Mouse (Mus musculus): ENCODE data around the gene Ube2c. TPM values are rescaled to one million over a fixed set of nuclear protein-coding genes. Genes with fewer than 3 reads are reported as not detected.

Ube2c gene
- 10 to 100 TPM; 14.2 to 16.9 TPM for total RNA-seq (2021)
- long read RNA-seq, experiment 1, transcript Ube2c-202 (6 exons, 967 nt) = major isoform, 5 of 6 reads
- long read RNA-seq, experiment 1, partial matches to known transcripts = 0 of 6 reads
- long read RNA-seq, experiment 1, other reads (novel, unspliced or antisense) = 1 of 6 reads
- long read RNA-seq, experiment 2, partial matches to known transcripts = 0 of 2 reads
- long read RNA-seq, experiment 2, other reads (novel, unspliced or antisense) = 0 of 2 reads

- DNase-seq = peak; percentile 94
These were observed at the start of gene Ube2c for GRCm38 (mm10) chr2:164769258-164770037. Gene Ube2c (plus strand): TSS chr2:164769898.

GRCm38 (mm10) chr2:164723276-164723675 is 46.4 kb upstream of the Ube2c start:
- DNase-seq = no peak

DNA sequence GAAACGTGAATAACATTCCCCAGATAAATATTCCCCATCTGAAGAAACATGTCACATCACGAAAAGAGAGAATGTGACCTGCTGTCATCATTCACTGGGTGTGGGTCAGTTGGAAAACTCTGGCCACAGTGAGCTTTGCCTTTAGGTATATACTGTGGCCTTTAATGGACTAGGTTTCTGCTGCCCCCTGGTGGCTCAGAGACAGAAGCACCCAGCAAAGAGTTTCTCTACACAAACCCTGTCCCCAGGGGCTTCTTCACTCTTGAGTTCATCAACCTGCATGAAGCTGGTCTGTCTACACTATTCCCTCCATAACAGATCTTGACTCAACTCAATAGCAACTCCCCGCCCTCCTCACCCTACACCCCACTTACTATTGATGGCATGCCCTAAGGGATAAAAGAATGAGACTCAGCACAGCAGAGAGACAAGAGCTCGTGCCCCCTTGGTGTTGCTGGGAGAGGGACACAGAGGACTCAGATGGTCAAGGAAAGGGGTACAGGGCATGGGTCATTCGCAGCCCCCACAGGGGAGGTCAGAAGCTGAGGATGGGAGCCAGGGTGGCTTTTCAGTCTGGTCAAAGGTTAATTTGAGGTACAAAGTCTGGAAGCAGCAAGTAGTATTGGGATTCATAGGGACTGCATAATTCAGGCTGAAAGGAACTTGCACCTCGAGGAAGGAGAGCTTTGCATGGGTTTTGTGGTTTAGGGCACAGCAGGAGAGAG is 43.6 kb upstream of the Ube2c start:
- DNase-seq = peak; percentile 63

DNA sequence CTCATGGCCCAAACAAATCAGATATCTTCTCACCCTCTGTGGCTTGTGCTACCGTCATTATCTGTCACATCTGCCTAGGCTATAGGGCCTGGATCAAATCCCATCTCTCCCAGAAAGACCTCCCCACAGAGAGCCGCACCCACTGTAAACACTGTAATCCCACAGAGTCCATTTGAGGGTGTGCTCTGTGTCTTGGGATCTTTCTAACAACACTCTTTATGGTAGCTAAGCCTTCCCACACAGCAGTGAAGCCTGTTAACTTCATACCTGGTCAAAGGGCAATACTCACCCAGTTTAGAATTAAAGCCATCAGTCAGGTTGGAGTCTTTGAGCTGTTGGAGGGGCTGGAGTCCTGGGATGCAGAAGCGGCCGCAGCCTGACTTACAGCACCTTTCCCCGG is 38.0 kb upstream of the Ube2c start:
- no peak for DNase-seq

- DNase-seq = no peak
These were observed 36.4 kb upstream of the Ube2c start for GRCm38 (mm10) chr2:164733259-164733658.

- no peak for DNase-seq
These were observed 34.9 kb upstream of the Ube2c start for GRCm38 (mm10) chr2:164734839-164735238.

DNA sequence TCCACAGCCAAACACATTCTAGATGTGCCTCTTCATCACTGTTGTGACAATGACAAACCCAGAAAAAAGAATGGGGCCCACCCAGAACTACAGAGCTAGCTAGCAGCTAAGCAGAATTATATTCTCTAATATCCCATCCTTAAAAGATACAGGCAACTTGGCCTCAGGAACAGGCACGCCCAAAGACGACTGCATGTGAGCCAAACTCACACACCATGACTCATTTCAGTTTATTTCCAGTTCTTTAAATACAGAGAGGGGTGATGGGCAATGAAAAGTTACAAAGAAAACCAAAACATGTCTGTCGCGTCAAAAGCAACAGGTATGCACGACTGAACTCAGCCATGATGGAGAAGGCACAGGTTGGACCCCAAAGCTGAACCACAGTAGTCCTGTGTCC is 34.3 kb upstream of the Ube2c start:
- no peak for DNase-seq

- no peak for DNase-seq
These were observed 32.2 kb upstream of the Ube2c start for GRCm38 (mm10) chr2:164737377-164738090.

DNA sequence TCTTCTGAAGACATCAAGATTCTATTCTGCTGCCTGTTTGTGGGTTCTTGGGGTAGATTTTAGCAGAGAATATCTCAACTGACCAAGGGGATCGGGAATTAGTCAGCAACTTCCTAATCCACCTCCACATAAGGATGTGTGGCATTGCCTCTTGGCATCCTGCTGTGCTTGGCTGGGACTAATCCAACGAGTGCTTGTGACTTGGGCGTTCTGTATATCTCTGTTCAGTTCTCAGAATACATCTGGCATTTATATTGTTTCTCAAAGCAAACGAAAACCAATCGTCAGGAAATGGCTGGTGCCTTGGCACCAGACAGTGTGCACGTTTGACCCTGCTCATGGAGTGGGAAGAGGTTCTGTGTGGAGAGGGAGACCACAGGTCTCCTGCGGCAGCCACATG is 29.8 kb upstream of the Ube2c start:
- no peak for DNase-seq

GRCm38 (mm10) chr2:164744987-164745386 is 24.7 kb upstream of the Ube2c start:
- DNase-seq = no peak

DNA sequence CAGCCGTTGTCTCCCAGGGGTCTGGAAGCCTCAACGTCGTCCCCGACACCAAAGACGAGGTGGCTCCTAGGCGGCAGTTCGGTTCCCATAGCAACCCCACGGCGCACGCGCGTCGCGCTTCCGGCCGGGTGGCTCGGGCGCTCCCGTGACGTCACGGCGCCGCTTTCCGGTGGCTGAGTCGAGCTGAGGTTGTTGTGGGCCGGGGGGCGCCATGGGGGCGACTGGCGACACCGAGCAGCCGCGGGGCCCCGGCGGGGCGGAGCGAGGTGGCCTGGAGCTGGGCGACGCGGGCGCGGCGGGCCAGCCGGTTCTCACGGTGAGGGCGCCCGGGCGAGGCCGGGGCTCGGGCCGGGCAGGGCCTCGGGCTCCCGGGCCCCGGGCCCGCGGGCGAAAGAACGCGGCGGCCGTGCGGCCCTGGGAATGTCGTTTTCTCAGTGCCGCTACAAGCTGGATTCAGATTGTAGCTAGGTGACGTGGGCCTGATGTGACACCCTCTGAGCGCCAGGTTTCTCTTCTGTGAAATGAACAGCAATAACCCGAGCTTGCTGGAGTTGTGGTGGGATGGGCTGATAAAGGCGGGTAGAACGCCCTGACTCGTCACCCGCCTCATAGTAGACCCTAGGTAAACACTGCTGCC is 23.7 kb upstream of the Ube2c start, which contains the start of the genes Wfdc3 and Dnttip1:
Gene Wfdc3, minus strand, starts transcription at position 89 of the 637 bp plus-strand sequence.
Gene Dnttip1, plus strand, starts transcription at position 141 of the 637 bp plus-strand sequence.
- peak; percentile 96 for DNase-seq

- no peak for DNase-seq
These were observed 23.0 kb upstream of the Ube2c start for GRCm38 (mm10) chr2:164746693-164747092.

- DNase-seq = no peak
These were observed 21.5 kb upstream of the Ube2c start for GRCm38 (mm10) chr2:164748191-164748590.

DNA sequence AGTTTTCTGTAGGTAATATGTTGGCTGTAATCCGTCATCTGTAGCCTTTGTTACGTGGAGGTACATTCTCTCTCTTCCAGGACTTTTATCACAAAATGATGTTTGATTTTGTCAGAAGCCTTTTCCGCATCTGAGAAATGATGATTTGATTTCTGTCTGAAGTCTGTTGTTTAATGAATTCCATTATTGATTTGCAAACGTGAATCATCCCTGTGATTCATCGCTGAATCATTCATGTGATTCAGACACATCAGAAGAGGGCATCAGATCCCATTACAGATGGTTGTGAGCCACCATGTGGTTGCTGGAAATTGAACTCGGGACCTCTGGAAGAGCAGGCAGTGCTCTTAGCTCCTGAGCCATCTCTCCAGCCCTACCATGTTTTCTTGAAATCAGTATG is 20.7 kb upstream of the Ube2c start:
- no peak for DNase-seq

DNA sequence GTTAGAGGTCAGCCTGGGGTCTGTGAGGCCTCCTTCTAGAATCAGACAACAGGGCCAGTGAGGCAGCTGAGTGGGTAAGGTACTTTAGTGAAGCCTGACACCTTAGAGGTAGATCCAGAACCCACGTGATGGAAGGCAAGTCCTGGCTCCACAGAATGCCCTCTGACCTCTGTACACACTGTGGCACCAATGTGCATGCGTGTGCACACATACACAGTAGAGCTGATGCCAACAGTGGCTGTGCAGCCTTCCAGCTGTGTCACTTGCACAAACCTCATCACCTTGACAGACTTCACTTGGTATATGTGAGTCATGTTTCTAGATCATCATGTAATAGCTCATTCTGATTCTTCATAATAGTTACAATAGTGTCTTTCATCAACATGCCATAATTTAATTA is 17.2 kb upstream of the Ube2c start:
- no peak for DNase-seq

DNA sequence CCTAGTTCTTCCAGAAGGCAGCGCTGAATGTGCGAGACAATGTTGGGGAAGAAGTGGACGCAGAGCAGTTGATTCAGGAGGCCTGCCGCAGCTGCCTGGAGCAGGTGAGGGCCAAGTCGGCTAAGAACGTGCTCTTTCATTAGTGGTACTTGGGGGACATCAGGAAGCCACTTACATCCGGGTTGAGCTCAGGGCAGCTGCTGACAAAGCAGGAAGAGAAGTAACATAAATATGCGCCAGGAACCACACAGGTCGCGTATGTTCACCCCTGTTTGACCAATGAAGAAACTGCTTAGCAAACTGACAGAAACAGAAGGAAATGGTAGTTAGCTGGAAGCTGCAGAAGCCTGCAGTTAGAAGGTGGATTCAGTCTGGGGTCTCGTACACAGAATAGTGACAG is 15.6 kb upstream of the Ube2c start:
- DNase-seq = no peak

DNA sequence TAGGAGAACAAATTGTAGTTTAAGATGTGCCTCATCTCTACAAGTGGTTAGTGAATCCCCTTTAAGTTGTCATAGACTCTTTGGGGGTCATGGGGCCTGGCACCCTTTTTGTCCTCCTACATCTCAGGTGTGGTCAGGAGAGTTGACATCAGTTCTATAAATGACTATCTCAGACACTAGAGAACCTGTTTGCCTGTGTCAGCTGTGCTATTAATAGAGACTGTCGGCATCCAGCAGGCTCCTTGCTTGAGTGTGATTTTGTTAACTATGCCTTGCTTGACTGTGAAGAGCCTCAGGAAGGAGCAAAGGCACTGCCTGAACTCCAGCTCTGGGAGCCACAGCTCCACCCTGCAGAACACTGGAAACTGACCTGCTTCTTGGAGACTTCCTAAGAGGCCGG is 14.9 kb upstream of the Ube2c start:
- no peak for DNase-seq

GRCm38 (mm10) chr2:164757841-164758240 is 11.9 kb upstream of the Ube2c start:
- DNase-seq = no peak

DNA sequence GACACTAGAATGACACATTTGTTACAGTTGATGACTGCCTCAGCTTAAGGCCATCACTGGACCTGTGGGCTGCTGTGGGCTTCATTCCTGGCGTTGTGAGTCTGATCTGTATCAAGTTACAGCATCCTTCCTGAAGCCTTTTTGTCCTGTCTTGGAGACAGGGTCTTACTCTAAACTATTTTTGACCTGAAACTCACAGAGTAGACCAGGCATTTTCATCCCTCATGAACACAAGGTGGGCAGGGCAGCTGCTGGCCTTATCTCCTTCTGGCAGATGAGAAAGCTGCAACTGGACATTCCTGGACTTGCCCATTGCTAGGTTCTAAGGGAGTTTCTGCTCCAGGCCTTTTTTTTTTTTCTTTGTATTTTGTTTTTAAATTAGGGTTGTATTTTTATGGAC is 11.0 kb upstream of the Ube2c start:
- no peak for DNase-seq

- DNase-seq = no peak
These were observed 9.5 kb upstream of the Ube2c start for GRCm38 (mm10) chr2:164760059-164760833.

DNA sequence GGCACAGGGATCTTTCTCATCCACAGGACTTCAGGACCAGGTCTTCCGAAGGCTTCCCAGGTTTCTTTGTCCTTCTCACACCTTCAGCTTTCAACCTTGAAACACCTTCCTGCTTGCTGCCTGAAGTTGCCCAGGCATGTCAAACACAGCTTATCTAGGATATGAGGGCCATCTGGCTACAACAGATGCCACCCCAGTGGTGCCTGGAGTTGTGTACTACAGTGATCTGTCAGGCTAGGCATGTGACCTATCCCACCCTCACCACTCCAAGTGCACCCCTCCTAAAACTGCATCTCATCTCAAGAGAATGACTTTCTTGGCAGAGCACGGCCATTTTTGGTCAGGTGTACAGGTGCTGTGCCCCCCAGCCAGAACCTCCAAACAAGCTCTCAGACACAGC is 8.2 kb upstream of the Ube2c start:
- DNase-seq = no peak
